Mouse (Mus musculus): ENCODE data around the gene Hgd. TPM values are rescaled to one million over a fixed set of nuclear protein-coding genes. Genes with fewer than 3 reads are reported as not detected.
A peak's percentile ranks its signal among the peaks of the same experiment; 100 is the strongest.
"Not testable (repeated sequence)": the region's sequence is repeated elsewhere in the genome, so short reads cannot be mapped to it uniquely, and the experiment has no call there.

Hgd gene
- polyA plus RNA-seq, 1 experiment: 426 TPM

- DNase-seq: no peak
- no peak for TF ChIP-seq CTCF (conservative IDR thresholded peaks at IDR 0.05; ENCODE audit: insufficient read depth, insufficient read length, low read depth, low read length)
- TF ChIP-seq POLR2A (IDR thresholded peaks at IDR 0.05; ENCODE audit: low read depth, low read length): no peak
- Histone ChIP-seq H3K27ac (ENCODE audit: insufficient read depth, low read depth, low read length) (no peak overlapping the region), H3K4me1 (ENCODE audit: control insufficient read depth, insufficient read depth, low read length) (no peaks in the 10 kb centered on the region), H3K4me3 (ENCODE audit: insufficient read depth, low read depth, low read length) (no peak overlapping the region), H3K27me3 (replicated peaks; ENCODE audit: control insufficient read depth, insufficient read depth, low read length) (no peaks in the 10 kb centered on the region), H3K36me3 (ENCODE audit: control insufficient read depth, insufficient read depth, low read length) (no peaks in the 10 kb centered on the region)
Measured at GRCm38 (mm10) chr16:37637802-37638201, 57.8 kb downstream of the Hgd start.

GRCm38 (mm10) chr16:37640522-37640921 lies 60.6 kb downstream of the Hgd start:
- not testable (repeated sequence) for DNase-seq; H3K27me3 ChIP-seq (replicated peaks; ENCODE audit: control insufficient read depth, insufficient read depth, low read length); H3K36me3 ChIP-seq (ENCODE audit: control insufficient read depth, insufficient read depth, low read length); H3K27ac ChIP-seq (ENCODE audit: insufficient read depth, low read depth, low read length); H3K4me3 ChIP-seq (ENCODE audit: insufficient read depth, low read depth, low read length); H3K4me1 ChIP-seq (ENCODE audit: control insufficient read depth, insufficient read depth, low read length)

GRCm38 (mm10) chr16:37644486-37644885 lies 64.5 kb downstream of the Hgd start:
- H3K27me3 ChIP-seq (replicated peaks; ENCODE audit: control insufficient read depth, insufficient read depth, low read length): no peaks in the 10 kb centered on the region
- H3K36me3 ChIP-seq (ENCODE audit: control insufficient read depth, insufficient read depth, low read length): peaks cover 10% of the 10 kb centered on the region
- DNase-seq: no peak
- WGBS: 94% methylated on average over 5 of the region's 5 CpGs
- TF ChIP-seq POLR2A (IDR thresholded peaks at IDR 0.05; ENCODE audit: low read depth, low read length) (no peak), CTCF (conservative IDR thresholded peaks at IDR 0.05; ENCODE audit: insufficient read depth, insufficient read length, low read depth, low read length) (no peak)
- no peak overlapping the region for H3K27ac ChIP-seq (ENCODE audit: insufficient read depth, low read depth, low read length)
- H3K4me3 ChIP-seq (ENCODE audit: insufficient read depth, low read depth, low read length): no peak overlapping the region
- H3K4me1 ChIP-seq (ENCODE audit: control insufficient read depth, insufficient read depth, low read length): peaks cover 20% of the 10 kb centered on the region

- TF ChIP-seq POLR2A (IDR thresholded peaks at IDR 0.05; ENCODE audit: low read depth, low read length): no peak
- TF ChIP-seq CTCF (conservative IDR thresholded peaks at IDR 0.05; ENCODE audit: insufficient read depth, insufficient read length, low read depth, low read length): no peak
- Histone ChIP-seq H3K4me1 (ENCODE audit: control insufficient read depth, insufficient read depth, low read length) (peaks cover 22% of the 10 kb centered on the region), H3K4me3 (ENCODE audit: insufficient read depth, low read depth, low read length) (no peak overlapping the region), H3K27me3 (replicated peaks; ENCODE audit: control insufficient read depth, insufficient read depth, low read length) (no peaks in the 10 kb centered on the region), H3K36me3 (ENCODE audit: control insufficient read depth, insufficient read depth, low read length) (peaks cover 10% of the 10 kb centered on the region), H3K27ac (ENCODE audit: insufficient read depth, low read depth, low read length) (no peak overlapping the region)
- DNase-seq: no peak
- 91% methylated on average over 8 of the region's 8 CpGs for WGBS
Measured at GRCm38 (mm10) chr16:37645211-37645610, 65.3 kb downstream of the Hgd start.

- WGBS: 66% methylated on average over 3 of the region's 3 CpGs
- no peaks in the 10 kb centered on the region for H3K27me3 ChIP-seq (replicated peaks; ENCODE audit: control insufficient read depth, insufficient read depth, low read length)
- TF ChIP-seq CTCF (conservative IDR thresholded peaks at IDR 0.05; ENCODE audit: insufficient read depth, insufficient read length, low read depth, low read length): 0 out of 2 replicates have a peak, but pooled peaks have one; percentile 9
- no peak for TF ChIP-seq POLR2A (IDR thresholded peaks at IDR 0.05; ENCODE audit: low read depth, low read length)
- H3K4me3 ChIP-seq (ENCODE audit: insufficient read depth, low read depth, low read length): no peak overlapping the region
- DNase-seq: peak; percentile 38
- peaks cover 10% of the 10 kb centered on the region for H3K36me3 ChIP-seq (ENCODE audit: control insufficient read depth, insufficient read depth, low read length)
- no peak overlapping the region for H3K27ac ChIP-seq (ENCODE audit: insufficient read depth, low read depth, low read length)
- peaks cover 27% of the 10 kb centered on the region for H3K4me1 ChIP-seq (ENCODE audit: control insufficient read depth, insufficient read depth, low read length)
Measured at GRCm38 (mm10) chr16:37645799-37646198, 65.8 kb downstream of the Hgd start.

- H3K36me3 ChIP-seq (ENCODE audit: control insufficient read depth, insufficient read depth, low read length): peaks cover 10% of the 10 kb centered on the region
- TF ChIP-seq CTCF (conservative IDR thresholded peaks at IDR 0.05; ENCODE audit: insufficient read depth, insufficient read length, low read depth, low read length) (no peak), POLR2A (IDR thresholded peaks at IDR 0.05; ENCODE audit: low read depth, low read length) (no peak)
- H3K4me1 ChIP-seq (ENCODE audit: control insufficient read depth, insufficient read depth, low read length): peaks cover 35% of the 10 kb centered on the region
- no peaks in the 10 kb centered on the region for H3K27me3 ChIP-seq (replicated peaks; ENCODE audit: control insufficient read depth, insufficient read depth, low read length)
- 0 out of 2 replicates have a peak overlapping the region, but pooled peaks have one; percentile 17 for H3K27ac ChIP-seq (ENCODE audit: insufficient read depth, low read depth, low read length)
- 83% methylated on average over 16 of the region's 16 CpGs for WGBS
- no peak for DNase-seq
- H3K4me3 ChIP-seq (ENCODE audit: insufficient read depth, low read depth, low read length): no peak overlapping the region
Measured at GRCm38 (mm10) chr16:37647067-37647466, 67.1 kb downstream of the Hgd start.

GRCm38 (mm10) chr16:37647936-37648335 lies 68.0 kb downstream of the Hgd start:
- DNase-seq: no peak
- peaks cover 10% of the 10 kb centered on the region for H3K36me3 ChIP-seq (ENCODE audit: control insufficient read depth, insufficient read depth, low read length)
- no peak overlapping the region for H3K4me3 ChIP-seq (ENCODE audit: insufficient read depth, low read depth, low read length)
- TF ChIP-seq POLR2A (IDR thresholded peaks at IDR 0.05; ENCODE audit: low read depth, low read length): no peak
- TF ChIP-seq CTCF (conservative IDR thresholded peaks at IDR 0.05; ENCODE audit: insufficient read depth, insufficient read length, low read depth, low read length): no peak
- peak overlapping the region; percentile 41 for H3K27ac ChIP-seq (ENCODE audit: insufficient read depth, low read depth, low read length)
- 86% methylated on average over 8 of the region's 8 CpGs for WGBS
- peaks cover 40% of the 10 kb centered on the region for H3K4me1 ChIP-seq (ENCODE audit: control insufficient read depth, insufficient read depth, low read length)
- H3K27me3 ChIP-seq (replicated peaks; ENCODE audit: control insufficient read depth, insufficient read depth, low read length): no peaks in the 10 kb centered on the region

GRCm38 (mm10) chr16:37649068-37649467 lies 69.1 kb downstream of the Hgd start:
- TF ChIP-seq CTCF (conservative IDR thresholded peaks at IDR 0.05; ENCODE audit: insufficient read depth, insufficient read length, low read depth, low read length) (no peak), POLR2A (IDR thresholded peaks at IDR 0.05; ENCODE audit: low read depth, low read length) (no peak)

More at GRCm38 (mm10) chr16:37649068-37649467, 69.1 kb downstream of the Hgd start:
- Histone ChIP-seq H3K27ac (ENCODE audit: insufficient read depth, low read depth, low read length) (no peak overlapping the region), H3K4me1 (ENCODE audit: control insufficient read depth, insufficient read depth, low read length) (peaks cover 40% of the 10 kb centered on the region), H3K27me3 (replicated peaks; ENCODE audit: control insufficient read depth, insufficient read depth, low read length) (no peaks in the 10 kb centered on the region), H3K36me3 (ENCODE audit: control insufficient read depth, insufficient read depth, low read length) (peaks cover 10% of the 10 kb centered on the region), H3K4me3 (ENCODE audit: insufficient read depth, low read depth, low read length) (no peak overlapping the region)
- no peak for DNase-seq
- WGBS: 72% methylated on average over 5 of the region's 5 CpGs
